In the genomic region with DNA sequence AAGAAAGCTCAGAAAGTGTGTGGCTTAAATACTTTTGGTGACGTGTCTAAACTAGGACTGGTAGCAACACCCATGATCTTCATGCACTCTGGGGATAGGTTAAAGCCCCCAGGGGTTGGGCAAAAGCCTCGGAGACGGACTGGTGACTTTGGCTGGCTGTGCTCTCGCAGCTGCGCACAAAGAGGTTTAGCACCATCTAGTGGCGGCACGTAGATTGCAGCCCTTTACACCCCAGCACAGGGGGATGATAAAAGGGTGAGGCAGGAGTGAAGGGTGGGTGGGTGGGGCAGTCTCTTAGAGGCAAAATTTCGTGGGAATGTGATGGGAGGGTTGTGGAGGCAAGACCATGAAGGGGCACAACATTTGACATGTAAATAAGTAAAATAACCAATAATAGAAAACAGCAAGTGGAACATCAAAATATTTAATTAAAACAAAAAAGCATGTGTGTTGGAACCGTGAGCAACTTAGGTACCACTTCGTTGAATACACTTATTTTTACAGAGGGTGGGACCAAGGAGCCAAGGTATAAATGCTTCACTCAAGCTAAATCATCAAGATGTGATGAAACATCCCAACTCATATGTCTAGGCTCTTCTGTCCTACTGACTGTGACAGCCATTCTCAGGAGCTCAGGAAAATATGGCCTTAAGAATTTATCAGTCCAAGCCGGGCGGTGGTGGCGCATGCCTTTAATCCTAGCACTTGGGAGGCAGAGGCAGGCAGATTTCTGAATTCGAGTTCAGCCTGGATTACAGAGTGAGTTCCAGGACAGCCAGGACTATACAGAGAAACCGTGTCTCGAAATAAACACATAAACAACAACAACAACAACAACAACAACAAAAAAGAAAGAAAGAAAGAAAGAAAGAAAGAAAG, we compare ENCODE assay signal across 9 mouse cellular contexts. TPM values are rescaled to one million over a fixed set of nuclear protein-coding genes. Genes with fewer than 3 reads are reported as not detected.
DNase-seq lines count a peak whose midpoint lies in the region; ATAC-seq and TF ChIP-seq lines count a peak whose summit lies in the region.
"Not testable (repeated sequence)": the region's sequence is repeated elsewhere in the genome, so short reads cannot be mapped to it uniquely, and the experiment has no call there.
"Had no signal": no experiment of that assay in that cellular context is flagged by ENCODE, and none has a peak within 500 bp of the region (broad histone marks: within the 10 kb centered on the region; RNA-seq: fewer than 3 reads in every experiment).

No protein-coding gene starts in this region.

- peaks cover 45% of the 10 kb centered on the region for H3K27me3 ChIP-seq in embryonic facial prominence, embryonic 10.5 days (replicated peaks; ENCODE audit: low read depth, poor library complexity, severe bottlenecking)
- H3K27me3 ChIP-seq in intestine, embryonic 15.5 days (replicated peaks): not testable (repeated sequence)

- intact Hi-C loops in left cerebral cortex, adult 2 months (cut with DNase I): loop anchor here (2.0 to 5.0 kb wide), 2 partner anchors 129 to 782 kb away; no protein-coding TSS in a partner anchor

- peak; percentile 65 for ATAC-seq in intestine, embryonic 15.5 days

- peak overlapping the region; percentile 40 for H3K4me2 ChIP-seq in intestine, embryonic 15.5 days (replicated peaks)

- not testable (repeated sequence) for H3K9ac ChIP-seq in intestine, embryonic 15.5 days

- peak; percentile 61 to 91 for DNase-seq in adrenal gland, adult (ENCODE audit: inconsistent age in 2 of 2, low spot score in 1 of 2)
- DNase-seq in embryonic facial prominence, embryonic 10.5 days (ENCODE audit: low spot score): peak; percentile 66
- peak; percentile 68 to 85 for DNase-seq in heart, adult 18-20 months
- peak; percentile 62 to 79 for DNase-seq in left cerebral cortex, adult 2 months (ENCODE audit: extremely low spot score in 1 of 2, low spot score in 2 of 2)
- DNase-seq in lung, postnatal 25 days (ENCODE audit: low spot score): peak; percentile 64
- peak; percentile 48 to 74 for DNase-seq in right cerebral cortex, postnatal 10 days (ENCODE audit: low spot score in 2 of 2)
- DNase-seq in urinary bladder, adult 2 months (ENCODE audit: low spot score): peak; percentile 53

- WGBS in embryonic facial prominence, embryonic 10.5 days: 39% methylated on average over 16 of the region's 16 CpGs
- WGBS in intestine, embryonic 15.5 days: 34% methylated on average over 16 of the region's 16 CpGs

- H3K4me3 ChIP-seq in embryonic facial prominence, embryonic 10.5 days: peak overlapping the region; percentile 32; the same call in 1 of the 2 replicates
- not testable (repeated sequence) for H3K4me3 ChIP-seq in intestine, embryonic 15.5 days (replicated peaks); left cerebral cortex, adult 2 months

- H3K36me3 ChIP-seq in embryonic facial prominence, embryonic 10.5 days (replicated peaks); intestine, embryonic 15.5 days: not testable (repeated sequence)

- H3K4me1 ChIP-seq in embryonic facial prominence, embryonic 10.5 days; intestine, embryonic 15.5 days (replicated peaks): not testable (repeated sequence)

- TF ChIP-seq CTCF in left cerebral cortex, adult 2 months (IDR thresholded peaks at IDR 0.05): peak; percentile 60

- H3K9me3 ChIP-seq in embryonic facial prominence, embryonic 10.5 days; intestine, embryonic 15.5 days: not testable (repeated sequence)

- not testable (repeated sequence) for H3K27ac ChIP-seq in embryonic facial prominence, embryonic 10.5 days (replicated peaks); intestine, embryonic 15.5 days; left cerebral cortex, adult 2 months

RNA-seq across cellular contexts. Expression of a gene that starts 5.6 kb away (rescaled TPM):
- 0.25 and 0.72 TPM in 2 replicates for polyA plus RNA-seq in embryonic facial prominence, embryonic 10.5 days (2016; fragmentation: Nextera tagmentation; extraction: Ambion mirVana)
- total RNA-seq in heart, adult 18-20 months (2021): not detected
- 0.47 and 0.53 TPM in 2 replicates for polyA plus RNA-seq in intestine, embryonic 15.5 days (2015; fragmentation: Nextera tagmentation; extraction: Ambion mirVana)
- total RNA-seq in left cerebral cortex, adult 2 months (2021): under 1 TPM in 1 of 2 experiments, not detected in 1; 0.47 TPM
- polyA plus RNA-seq in urinary bladder, adult 2 months (2012; rRNA removed): 0.87 and 1.4 TPM in 2 replicates
- total RNA-seq: layer of hippocampus, postnatal 36 days had no signal

RNA-seq across cellular contexts. Expression of a gene that starts 5.6 kb away (rescaled TPM):
- polyA plus RNA-seq in embryonic facial prominence, embryonic 10.5 days (2016; fragmentation: Nextera tagmentation; extraction: Ambion mirVana): 12.2 and 16.1 TPM in 2 replicates
- under 1 TPM in 1 of 2 experiments, not detected in 1; 0.39 TPM for total RNA-seq in heart, adult 18-20 months (2021)
- 4.0 and 5.7 TPM in 2 replicates for polyA plus RNA-seq in intestine, embryonic 15.5 days (2015; fragmentation: Nextera tagmentation; extraction: Ambion mirVana)
- total RNA-seq in left cerebral cortex, adult 2 months (2021): under 1 TPM in 1 of 2 experiments, not detected in 1; 0.29 TPM
- polyA plus RNA-seq in urinary bladder, adult 2 months (2012; rRNA removed): 6.3 and 6.7 TPM in 2 replicates
- total RNA-seq: layer of hippocampus, postnatal 36 days had no signal

RNA-seq across cellular contexts. Expression of a gene that starts 14.9 kb away (rescaled TPM):
- 17.6 and 23.7 TPM in 2 replicates for polyA plus RNA-seq in embryonic facial prominence, embryonic 10.5 days (2016; fragmentation: Nextera tagmentation; extraction: Ambion mirVana)
- total RNA-seq in heart, adult 18-20 months (2021): 1 to 10 TPM; 1.1 to 1.2 TPM
- polyA plus RNA-seq in intestine, embryonic 15.5 days (2015; fragmentation: Nextera tagmentation; extraction: Ambion mirVana): 26.7 and 31.2 TPM in 2 replicates
- total RNA-seq in left cerebral cortex, adult 2 months (2021): under 1 TPM; 0.35 to 0.77 TPM
- 7.0 and 10.3 TPM in 2 replicates for polyA plus RNA-seq in urinary bladder, adult 2 months (2012; rRNA removed)
- total RNA-seq: layer of hippocampus, postnatal 36 days had no signal
